Mouse (Mus musculus) subcutaneous adipose tissue, adult 2 months (tissue): ENCODE measurements around the gene Adh5. TPM values are rescaled to one million over a fixed set of nuclear protein-coding genes. Genes with fewer than 3 reads are reported as not detected.

ENCODE experiments used
- polyA plus RNA-seq: library from polyadenylated mRNA; depleted of rRNA; stranded (reverse); fragments of >200 nt; gene quantifications from 2 replicates; pipeline ENCODE4 v1.2.3, GENCODE M21; 2012; ENCODE audit warnings: low replicate concordance; rRNA removed

Adh5 gene
- polyA plus RNA-seq, result 57.7 and 61.7 TPM in 2 replicates

GRCm38 (mm10) chr3:138442612-138443464 lies at the start of gene Adh5:
Gene Adh5, plus strand, starts transcription at chr3:138443093.

GRCm38 (mm10) chr3:138415121-138415690 lies 27.7 kb upstream of the Adh5 start, which contains the start of gene Adh4:
Gene Adh4, plus strand, starts transcription at chr3:138415466.

GRCm38 (mm10) chr3:138489327-138490033 lies 46.6 kb downstream of the Adh5 start, which contains the start of gene Metap1:
Gene Metap1, minus strand, starts transcription at chr3:138489515.

Other genes with a start within 250 kb of the Adh5 start
- not detected in 2 replicates for gene 4930579F01Rik, start 249.3 kb upstream of the Adh5 start, polyA plus RNA-seq
- gene Adh7, start 225.3 kb upstream of the Adh5 start, polyA plus RNA-seq, result 0.11 and 0.45 TPM in 2 replicates
- 258 and 356 TPM in 2 replicates for gene Adh1, start 182.1 kb upstream of the Adh5 start, polyA plus RNA-seq
- 0.51 TPM in 1 of 2 replicates, not detected in the other for gene Adh6a, start 129.8 kb upstream of the Adh5 start, polyA plus RNA-seq
- 0.24 and 0.32 TPM in 2 replicates for gene Adh6b, start 101.3 kb upstream of the Adh5 start, polyA plus RNA-seq
- gene Adh4, start 27.6 kb upstream of the Adh5 start, polyA plus RNA-seq, result 0.27 and 0.50 TPM in 2 replicates
- gene Metap1, start 46.4 kb downstream of the Adh5 start, polyA plus RNA-seq, result 19.6 and 34.8 TPM in 2 replicates
- gene Eif4e, start 83.1 kb downstream of the Adh5 start, polyA plus RNA-seq, result 17.7 and 23.3 TPM in 2 replicates